Mouse (Mus musculus): Measurements from ENCODE around the gene Id2. TPM values are rescaled to one million over a fixed set of nuclear protein-coding genes. Genes with fewer than 3 reads are reported as not detected.

Gene Id2
- total and polyA plus RNA-seq, 2 experiments, result 81.9 to 199 TPM

GRCm38 (mm10) chr12:25044056-25044455, 52.9 kb downstream of the Id2 start:
- no peaks in the 10 kb centered on the region for H3K27me3 ChIP-seq (ENCODE audit: control insufficient read depth, insufficient read depth, low read length)
- 91% methylated on average over 2 of the region's 2 CpGs for WGBS

More at GRCm38 (mm10) chr12:25044056-25044455, 52.9 kb downstream of the Id2 start:
- Histone ChIP-seq H3K27ac (replicated peaks; ENCODE audit: insufficient read depth, low read depth, low read length) (no peak overlapping the region), H3K4me3 (ENCODE audit: insufficient read depth, low read depth, low read length) (no peak overlapping the region), H3K9ac (ENCODE audit: low read depth, low read length) (no peak overlapping the region), H3K4me1 (ENCODE audit: control insufficient read depth, insufficient read depth, low read length) (no peaks in the 10 kb centered on the region), H3K36me3 (ENCODE audit: control insufficient read depth, insufficient read depth, low read length) (peaks cover 43% of the 10 kb centered on the region), H3K79me2 (ENCODE audit: control insufficient read depth, insufficient read depth, low read length) (no peaks in the 10 kb centered on the region)
- no peak for TF ChIP-seq POLR2A (IDR thresholded peaks at IDR 0.05; ENCODE audit: extremely low read depth, insufficient read depth, low read length)
- TF ChIP-seq CTCF (IDR thresholded peaks at IDR 0.05; ENCODE audit: low read depth, low read length), result no peak
- DNase-seq (ENCODE audit: extremely low read depth, low read depth, low spot score), result no peak

Other genes with a start within 250 kb of the Id2 start
- gene Kidins220, start 122.2 kb downstream of the Id2 start, total RNA-seq (2014; rRNA removed), result 26.6 and 30.3 TPM in 2 replicates
- 17.9 and 21.8 TPM in 2 replicates for gene Kidins220, start 122.2 kb downstream of the Id2 start, polyA plus RNA-seq (2012; rRNA removed)

Data from liver, adult 2 months (tissue).